Mouse (Mus musculus) embryonic facial prominence, embryonic 11.5 days (tissue): ENCODE results near the gene Ccng1. TPM values are rescaled to one million over a fixed set of nuclear protein-coding genes. Genes with fewer than 3 reads are reported as not detected.

Experiments
- ATAC-seq: fragments of 200-750 bp; cut with Nextera tagmentation; replicated peaks from 2 replicates; pipeline ENCODE4 v1.8.0; 2017; ENCODE audit warnings: low read depth; ENCODE audit not compliant: insufficient number of reproducible peaks, low FRiP score, low TSS enrichment
- DNase-seq: peaks from one replicate; pipeline ENCODE4 v3.0.0-alpha.2; 2015; ENCODE audit warnings: low spot score
- H3K27ac ChIP-seq: fragments of 300-500 bp; sonication (generic); replicated peaks from 2 replicates; pipeline ENCODE4 v1.5.1; 2014; ENCODE audit warnings: mild to moderate bottlenecking, low read depth, low read length, control low read depth
- H3K27me3 ChIP-seq: fragments of 300-500 bp; sonication (generic); 2 replicates; pipeline ENCODE4 v1.6.1; 2014; ENCODE audit warnings: mild to moderate bottlenecking, low read length, moderate library complexity, mixed read lengths; ENCODE audit not compliant: control insufficient read depth, insufficient read depth
- H3K36me3 ChIP-seq: fragments of 300-500 bp; sonication (generic); replicated peaks from 2 replicates; pipeline ENCODE4 v1.6.1; 2014; ENCODE audit warnings: low read depth, mild to moderate bottlenecking, low read length, moderate library complexity, mixed read lengths; ENCODE audit not compliant: control insufficient read depth, insufficient read depth
- H3K4me1 ChIP-seq: fragments of 300-500 bp; sonication (generic); 2 replicates; pipeline ENCODE4 v1.6.1; 2014; ENCODE audit warnings: low read length, mixed read lengths; ENCODE audit not compliant: control insufficient read depth, insufficient read depth
- H3K4me2 ChIP-seq: fragments of 300-500 bp; sonication (generic); 2 replicates; pipeline ENCODE4 v1.6.1; 2014; ENCODE audit warnings: low read depth, mild to moderate bottlenecking, control low read depth, low read length, moderate library complexity
- H3K4me3 ChIP-seq: fragments of 300-500 bp; sonication (generic); 2 replicates; pipeline ENCODE4 v1.5.1; 2014; ENCODE audit warnings: low read depth, low read length, control low read depth
- H3K9ac ChIP-seq: fragments of 300-500 bp; sonication (generic); replicated peaks from 2 replicates; pipeline ENCODE4 v1.6.1; 2014; ENCODE audit warnings: mild to moderate bottlenecking, control low read depth, low read length
- H3K9me3 ChIP-seq: fragments of 300-500 bp; sonication (generic); replicated peaks from 2 replicates; pipeline ENCODE4 v1.6.1; 2016; ENCODE audit warnings: mild to moderate bottlenecking, low read length, inconsistent platforms, mixed read lengths; ENCODE audit not compliant: control insufficient read depth
- WGBS: fragments of 180-500 bp; shearing (Covaris S2); extraction: QIAGEN DNeasy Blood & Tissue Kit; methylation state at CpG from one replicate; pipeline ENCODE4 v1.1.7; 2014; 5-methylcytosine and 5-hydroxymethylcytosine counted together
- polyA plus RNA-seq: library from polyadenylated mRNA; unstranded; fragments of >200 nt; fragmentation: Nextera tagmentation; extraction: Ambion mirVana; gene quantifications from 2 replicates; pipeline ENCODE4 v1.2.1, GENCODE M21; 2014

The Ccng1 gene
- polyA plus RNA-seq, 1 experiment from 2014 or later, result 47.0 TPM

DNA sequence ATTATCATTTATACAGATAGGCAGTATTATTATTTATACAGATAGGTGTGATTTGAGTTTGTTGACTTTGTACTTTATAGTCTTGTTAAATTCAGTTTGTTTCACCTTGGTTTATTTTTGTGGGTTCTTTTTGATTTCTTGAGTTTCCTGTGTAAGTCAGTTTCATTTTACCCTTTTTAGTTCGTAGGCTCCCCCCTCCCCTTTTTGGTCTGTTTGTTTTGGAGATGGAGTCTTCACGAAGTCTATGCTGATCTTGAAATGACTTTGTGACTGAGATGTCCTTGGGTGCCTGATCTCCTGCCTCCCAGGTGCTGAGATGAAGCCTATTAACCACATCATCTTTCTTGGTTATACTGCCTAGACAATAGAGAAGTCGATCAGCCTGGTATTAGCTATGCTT lies 10.8 kb downstream of the Ccng1 start:
- H3K9ac ChIP-seq, result no peak overlapping the region
- DNase-seq (no peak), ATAC-seq (no peak)
- 82% methylated on average over 3 of the region's 3 CpGs for WGBS
- H3K27ac ChIP-seq, result no peak overlapping the region
- H3K4me1 ChIP-seq, result no peaks in the 10 kb centered on the region
- no peak overlapping the region for H3K4me3 ChIP-seq
- H3K36me3 ChIP-seq, result no peaks in the 10 kb centered on the region; the same call in 1 of the 2 replicates
- no peaks in the 10 kb centered on the region for H3K27me3 ChIP-seq
- no peak overlapping the region for H3K4me2 ChIP-seq
- H3K9me3 ChIP-seq, result no peaks in the 10 kb centered on the region

DNA sequence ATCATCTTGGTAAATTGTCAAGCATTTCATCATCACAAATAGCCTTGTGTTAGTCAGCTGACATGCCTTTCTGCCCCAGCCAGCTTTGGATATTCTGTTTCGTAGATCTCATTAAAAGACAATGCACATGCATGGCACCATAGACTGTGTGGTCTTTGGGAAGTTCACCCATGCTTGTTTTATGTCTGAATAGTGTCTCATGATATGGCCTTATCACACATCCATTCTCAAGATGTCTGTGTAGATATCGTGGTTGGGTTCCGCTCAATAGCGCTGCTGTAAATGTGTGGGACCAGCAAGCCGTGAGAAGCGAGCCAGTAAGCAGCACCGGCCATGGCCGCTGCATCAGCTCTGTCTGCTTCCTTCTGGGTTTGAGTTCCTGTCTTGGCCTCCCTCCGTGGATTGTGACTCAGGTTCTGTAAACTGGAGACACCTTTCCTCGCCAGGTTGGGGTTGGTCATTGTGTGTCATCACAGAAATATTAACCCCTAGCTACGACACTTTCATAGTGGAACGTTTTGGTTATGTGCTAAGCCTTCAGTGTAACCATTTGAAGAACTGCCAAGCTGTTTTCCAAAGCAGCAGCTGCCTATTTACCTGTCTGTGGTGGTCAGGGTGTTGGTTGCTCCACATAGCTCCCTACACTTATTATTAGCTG lies 13.4 kb downstream of the Ccng1 start:
- DNase-seq, result no peak
- H3K9me3 ChIP-seq, result no peaks in the 10 kb centered on the region
- H3K36me3 ChIP-seq, result no peaks in the 10 kb centered on the region; the same call in 1 of the 2 replicates

DNA sequence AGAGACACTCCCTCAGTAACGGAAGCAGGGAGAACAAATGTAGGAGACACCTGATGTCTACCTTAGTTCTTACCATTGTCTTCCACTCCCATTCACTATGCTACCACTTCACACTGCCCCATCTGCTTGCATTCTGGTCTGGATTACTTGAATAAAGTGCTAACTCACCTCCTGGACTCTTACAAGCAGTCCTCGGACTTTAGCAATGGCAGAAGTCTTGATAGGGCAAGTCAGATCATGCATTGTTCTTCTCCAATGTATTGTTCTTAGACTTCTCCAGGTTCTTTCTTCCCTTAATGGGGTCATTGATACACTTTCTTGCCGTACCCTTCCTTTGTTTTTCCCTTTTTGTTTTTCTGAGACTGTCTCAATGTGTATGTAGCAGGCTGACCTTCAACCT lies 17.7 kb downstream of the Ccng1 start:
- no peaks in the 10 kb centered on the region for H3K9me3 ChIP-seq
- H3K36me3 ChIP-seq, result no peaks in the 10 kb centered on the region; the same call in 1 of the 2 replicates

More for the DNA sequence above, 13.4 kb downstream of the Ccng1 start:
- H3K27me3 ChIP-seq, result no peaks in the 10 kb centered on the region
- H3K27ac ChIP-seq, result no peak overlapping the region
- H3K4me1 ChIP-seq, result no peaks in the 10 kb centered on the region
- ATAC-seq, result no peak
- H3K9ac ChIP-seq, result no peak overlapping the region
- H3K4me2 ChIP-seq, result no peak overlapping the region
- WGBS, result 93% methylated on average over 12 of the region's 12 CpGs
- H3K4me3 ChIP-seq, result no peak overlapping the region

DNA sequence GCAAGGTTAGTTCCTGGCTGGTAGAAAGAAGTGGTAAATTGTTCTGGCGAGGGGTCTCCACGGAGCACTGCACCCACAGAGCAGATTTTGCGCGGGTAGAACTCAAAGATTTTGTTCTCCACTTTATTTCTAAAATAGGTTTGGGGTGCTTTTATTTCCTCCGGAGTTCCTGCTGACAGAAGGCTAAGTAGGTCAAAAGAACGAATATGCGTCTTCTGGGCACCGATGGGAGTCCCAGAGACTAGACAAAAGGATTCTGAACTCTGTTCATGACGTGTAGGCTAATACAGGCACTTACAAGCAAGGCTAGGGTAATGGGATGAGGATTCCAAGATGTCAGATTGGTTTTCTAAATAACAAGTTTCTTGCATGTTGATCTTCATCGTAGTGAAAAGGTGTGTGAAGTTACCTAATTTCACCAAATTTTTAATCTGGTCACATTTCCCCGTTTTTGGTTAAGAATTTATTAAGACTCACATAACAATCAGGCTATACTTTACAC lies 20.8 kb downstream of the Ccng1 start:
- peak overlapping the region; percentile 85 for H3K9ac ChIP-seq
- ATAC-seq, result no peak
- no peaks in the 10 kb centered on the region for H3K9me3 ChIP-seq
- H3K36me3 ChIP-seq, result no peaks in the 10 kb centered on the region
- H3K4me3 ChIP-seq, result peak overlapping the region; percentile 85
- H3K27me3 ChIP-seq, result no peaks in the 10 kb centered on the region
- peak overlapping the region; percentile 72 for H3K27ac ChIP-seq
- 0 out of 2 replicates have a peak, but pooled peaks cover 2% of the 10 kb centered on the region for H3K4me1 ChIP-seq
- WGBS, result 3% methylated on average over 11 of the region's 11 CpGs
- DNase-seq, result peak; percentile 22
- H3K4me2 ChIP-seq, result peak overlapping the region; percentile 60

More for the DNA sequence above, 17.7 kb downstream of the Ccng1 start:
- ATAC-seq, result no peak
- Histone ChIP-seq H3K27me3 (no peaks in the 10 kb centered on the region), H3K27ac (no peak overlapping the region), H3K9ac (no peak overlapping the region), H3K4me2 (no peak overlapping the region), H3K4me3 (no peak overlapping the region), H3K4me1 (no peaks in the 10 kb centered on the region)
- 83% methylated on average over 3 of the region's 3 CpGs for WGBS
- no peak for DNase-seq

DNA sequence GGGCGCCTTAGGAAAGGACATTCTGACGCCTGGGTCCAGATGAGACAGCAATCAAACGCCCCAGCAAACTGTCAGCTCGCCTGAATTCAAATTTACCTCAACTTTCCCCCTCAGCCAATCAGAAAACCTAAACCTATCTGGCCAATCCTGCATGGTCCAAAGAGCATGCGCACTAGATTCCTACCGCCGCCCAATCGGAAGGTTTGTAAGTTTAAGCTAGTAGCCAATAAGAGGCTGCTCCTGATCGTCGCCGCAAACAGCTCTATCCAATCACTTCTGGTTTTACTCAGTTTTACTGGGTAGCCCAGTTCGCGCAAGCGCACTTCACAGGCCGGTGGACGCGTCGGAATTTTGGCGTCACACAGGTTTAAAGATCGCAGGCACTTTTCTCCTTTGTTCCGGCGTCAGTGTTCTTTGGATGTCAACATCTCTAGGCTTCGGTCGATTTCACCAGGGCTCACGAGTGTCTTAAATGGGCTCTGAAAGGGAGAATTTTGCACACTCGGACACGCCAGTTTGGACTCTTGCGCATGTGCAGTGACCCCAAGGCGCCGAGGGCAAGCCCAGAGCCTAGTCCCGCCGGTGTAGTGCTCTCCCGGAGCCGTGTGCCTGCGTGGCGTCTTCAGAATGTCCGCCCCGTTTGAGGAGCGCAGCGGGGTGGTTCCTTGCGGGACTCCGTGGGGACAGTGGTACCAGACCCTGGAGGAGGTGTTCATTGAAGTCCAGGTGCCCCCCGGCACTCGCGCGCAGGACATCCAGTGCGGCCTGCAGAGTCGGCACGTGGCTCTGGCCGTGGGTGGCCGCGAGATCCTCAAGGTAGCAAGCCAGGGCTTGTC lies 21.6 kb downstream of the Ccng1 start, which contains the start of the genes Hmmr and Nudcd2:
TSS of gene Hmmr (minus strand) at position 84 of the 836 bp plus-strand sequence.
TSS of gene Nudcd2 (plus strand) at position 329 of the 836 bp plus-strand sequence.
- Histone ChIP-seq H3K9me3 (no peaks in the 10 kb centered on the region), H3K4me1 (0 out of 2 replicates have a peak, but pooled peaks cover 2% of the 10 kb centered on the region), H3K9ac (peak within 1 kb of the TSS; percentile 85), H3K36me3 (no peaks in the 10 kb centered on the region), H3K27ac (peak within 1 kb of the TSS; percentile 72), H3K4me3 (peak within 1 kb of the TSS; percentile 85), H3K27me3 (no peaks in the 10 kb centered on the region), H3K4me2 (peak within 1 kb of the TSS; percentile 60)
- peak; percentile 98 for DNase-seq
- under 1% methylated on average over 52 of the region's 52 CpGs for WGBS
- ATAC-seq, result peak; percentile 99

DNA sequence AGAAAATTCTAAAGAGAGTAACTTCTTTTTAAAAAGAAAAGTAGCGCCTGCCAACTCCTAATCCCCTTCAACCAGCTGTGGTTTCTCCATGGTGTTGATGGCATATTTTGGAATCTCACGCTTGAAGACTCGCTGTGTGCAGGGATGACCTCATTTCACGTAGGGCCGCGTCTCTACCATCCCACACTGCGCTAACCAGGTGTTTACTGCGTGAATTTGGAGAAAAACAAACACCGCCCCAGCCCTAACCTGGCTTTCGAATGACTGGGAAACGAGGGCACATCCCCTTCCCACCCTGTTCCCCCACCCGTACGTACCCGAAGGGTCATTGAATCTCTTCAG lies 22.1 kb downstream of the Ccng1 start:
- H3K36me3 ChIP-seq, result no peaks in the 10 kb centered on the region
- no peak overlapping the region for H3K27ac ChIP-seq
- peak; percentile 23 for DNase-seq
- H3K27me3 ChIP-seq, result no peaks in the 10 kb centered on the region
- H3K4me1 ChIP-seq, result 0 out of 2 replicates have a peak, but pooled peaks cover 2% of the 10 kb centered on the region
- H3K9ac ChIP-seq, result peak overlapping the region; percentile 68
- peak; percentile 64 for ATAC-seq
- H3K9me3 ChIP-seq, result no peaks in the 10 kb centered on the region
- WGBS, result under 1% methylated on average over 14 of the region's 14 CpGs
- H3K4me2 ChIP-seq, result peak overlapping the region; percentile 60
- H3K4me3 ChIP-seq, result peak overlapping the region; percentile 85

DNA sequence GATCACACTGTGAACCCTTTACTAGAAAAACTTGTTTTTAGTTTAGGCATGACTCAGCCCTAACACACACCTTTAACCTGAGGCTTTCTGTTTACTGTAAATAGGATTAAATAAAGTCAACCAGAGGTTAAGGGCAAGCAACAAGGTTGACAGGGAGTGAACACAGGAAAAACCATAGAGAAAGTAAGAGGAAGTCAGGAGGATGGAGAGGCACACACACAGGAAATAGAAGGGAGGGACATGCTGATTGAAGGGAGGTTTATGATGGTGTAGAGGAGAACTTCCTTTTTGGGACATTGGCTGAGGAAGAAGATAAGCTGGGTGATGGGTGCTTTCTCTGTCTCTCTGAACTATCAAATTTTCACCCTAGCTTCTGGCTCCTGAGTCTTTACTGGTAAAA lies 36.8 kb downstream of the Ccng1 start:
- DNase-seq (no peak), ATAC-seq (no peak)
- Histone ChIP-seq H3K27ac (no peak overlapping the region), H3K4me2 (no peak overlapping the region), H3K9me3 (no peaks in the 10 kb centered on the region), H3K27me3 (no peaks in the 10 kb centered on the region), H3K4me1 (no peaks in the 10 kb centered on the region), H3K4me3 (no peak overlapping the region), H3K9ac (no peak overlapping the region), H3K36me3 (peaks cover 14% of the 10 kb centered on the region)

DNA sequence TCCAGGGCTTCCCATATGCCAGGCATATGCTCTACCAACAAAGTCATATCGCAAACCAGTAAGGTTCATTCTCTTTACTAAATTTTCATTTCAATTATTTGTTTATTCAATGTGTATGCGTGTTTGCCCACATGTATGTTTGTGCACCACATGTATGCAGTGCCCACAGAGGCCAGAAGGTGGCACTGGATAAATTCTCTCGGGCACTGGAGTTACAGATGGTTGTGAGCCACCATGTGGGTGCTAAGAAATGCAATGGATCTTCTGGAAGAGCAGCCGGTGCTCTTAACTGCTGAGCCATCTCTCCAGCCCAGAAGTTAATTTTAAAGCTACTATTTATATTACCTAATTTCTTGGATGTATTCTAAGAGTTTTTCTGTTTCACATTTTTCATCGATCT lies 39.6 kb downstream of the Ccng1 start:
- Histone ChIP-seq H3K9ac (no peak overlapping the region), H3K4me2 (no peak overlapping the region), H3K36me3 (peaks cover 9% of the 10 kb centered on the region), H3K4me3 (no peak overlapping the region), H3K27ac (no peak overlapping the region), H3K27me3 (no peaks in the 10 kb centered on the region), H3K4me1 (no peaks in the 10 kb centered on the region), H3K9me3 (no peaks in the 10 kb centered on the region)
- 90% methylated on average over 5 of the region's 5 CpGs for WGBS
- no peak for ATAC-seq
- DNase-seq, result no peak
